Mouse (Mus musculus) G1E (cell line): ENCODE results near the gene Pdcd7.

Source experiments
- CTCF ChIP-seq: IDR thresholded peaks from 2 replicates; pipeline ENCODE4 v1.5.1; 2012; ENCODE audit warnings: low read depth, low read length, inconsistent platforms, mixed read lengths
- GATA1 ChIP-seq: IDR thresholded peaks from 2 replicates; pipeline ENCODE4 v1.6.1; 2012; ENCODE audit warnings: borderline replicate concordance, low read length, inconsistent platforms, mixed read lengths
- GATA2 ChIP-seq: IDR thresholded peaks from 2 replicates; pipeline ENCODE4 v1.6.1; 2012; ENCODE audit warnings: low read depth, low read length, inconsistent platforms, borderline replicate concordance
- POLR2AphosphoS5 ChIP-seq: IDR thresholded peaks from 2 replicates; pipeline ENCODE4 v1.6.1; 2012; ENCODE audit warnings: low read depth, low read length, inconsistent platforms; ENCODE audit not compliant: insufficient replicate concordance
- TAL1 ChIP-seq: conservative IDR thresholded peaks from 2 replicates; pipeline ENCODE4 v1.6.1; 2012; ENCODE audit warnings: low read depth, low read length, inconsistent platforms, mixed read lengths

GRCm38 (mm10) chr9:65299650-65300049, 46.3 kb upstream of the Pdcd7 start:
- TF ChIP-seq CTCF (no peak), TAL1 (no peak), POLR2AphosphoS5 (no peak), GATA2 (no peak), GATA1 (no peak)
